Mouse (Mus musculus) ES-E14 (cell line): ENCODE results near the gene Car8.

Experiments used
- CHD2 ChIP-seq: IDR thresholded peaks from 2 replicates; pipeline ENCODE4 v1.6.1; 2014; ENCODE audit warnings: mild to moderate bottlenecking, low read depth, low read length, inconsistent platforms
- HCFC1 ChIP-seq: IDR thresholded peaks from 2 replicates; pipeline ENCODE4 v1.6.1; 2012; ENCODE audit warnings: low read length, inconsistent platforms, borderline replicate concordance; ENCODE audit not compliant: insufficient read depth

- TF ChIP-seq CHD2 (no peak), HCFC1 (no peak)
Measured at GRCm38 (mm10) chr4:8238560-8239305, at the start of gene Car8.
